In the genomic region with DNA sequence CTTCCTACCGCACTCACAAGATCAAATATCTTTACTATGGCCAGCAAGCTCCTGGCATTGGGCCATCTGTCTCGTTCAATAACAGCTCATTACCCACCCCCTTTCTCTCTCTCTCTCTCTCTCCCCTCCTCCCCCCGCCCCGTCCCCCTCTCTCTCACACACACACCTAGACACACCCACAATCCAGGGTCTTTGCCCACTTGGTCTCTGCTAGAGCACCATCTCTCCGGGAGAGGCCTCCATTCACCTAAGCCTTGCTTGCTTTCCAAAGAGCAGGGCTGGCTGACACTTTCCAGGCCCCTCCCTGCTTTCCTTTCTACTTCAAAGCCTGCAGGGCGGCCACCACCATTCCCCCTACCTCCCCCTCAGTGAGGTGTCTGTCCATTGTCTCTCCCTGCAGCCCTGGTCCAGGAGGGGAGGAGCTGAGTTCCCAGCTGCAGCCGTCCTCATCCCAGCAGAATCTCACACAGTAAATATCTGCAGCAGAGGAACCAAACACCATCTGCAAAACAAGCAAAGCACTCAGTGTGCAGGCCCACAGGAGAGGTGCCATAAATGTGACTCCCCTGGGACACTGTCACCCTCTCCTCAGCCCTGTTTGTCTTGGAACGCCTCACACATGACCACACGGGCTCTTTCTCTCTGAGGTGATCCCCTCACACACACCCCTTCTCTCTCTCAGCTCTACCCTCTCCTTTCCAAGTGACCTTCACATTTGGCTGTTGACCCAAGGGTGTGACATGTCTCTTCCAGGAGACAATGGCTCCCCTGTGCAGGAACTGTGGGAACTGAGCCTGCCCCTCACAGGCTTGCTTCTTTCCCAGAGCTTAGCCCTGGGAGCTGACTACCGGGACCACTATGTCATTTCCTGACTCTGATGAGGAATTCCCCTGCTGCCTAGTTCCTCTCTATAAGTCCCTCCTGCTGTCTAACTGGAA, we compare ENCODE assay signal across 8 mouse cellular contexts. TPM values are rescaled to one million over a fixed set of nuclear protein-coding genes. Genes with fewer than 3 reads are reported as not detected.
DNase-seq lines count a peak whose midpoint lies in the region; ATAC-seq and TF ChIP-seq lines count a peak whose summit lies in the region.

No protein-coding gene starts in this region.

- WGBS in cerebellum, adult 2 months, result 53% methylated on average over 10 of the region's 10 CpGs
- 4% methylated on average over 10 of the region's 10 CpGs for WGBS in embryonic facial prominence, embryonic 12.5 days
- WGBS in liver, adult 2 months, result 16% methylated on average over 10 of the region's 10 CpGs
- 1% methylated on average over 10 of the region's 10 CpGs for WGBS in neural tube, embryonic 11.5 days

- peaks cover 26% of the 10 kb centered on the region for H3K4me1 ChIP-seq in cerebellum, adult 2 months (ENCODE audit: control insufficient read depth, insufficient read depth, low read length)
- H3K4me1 ChIP-seq in embryonic facial prominence, embryonic 12.5 days, result peaks cover 39% of the 10 kb centered on the region
- H3K4me1 ChIP-seq in liver, adult 2 months (ENCODE audit: control insufficient read depth, insufficient read depth, low read length), result peaks cover 25% of the 10 kb centered on the region
- H3K4me1 ChIP-seq in neural tube, embryonic 11.5 days (ENCODE audit: control insufficient read depth, insufficient read depth, low read length), result peaks cover 28% of the 10 kb centered on the region; the same call in 1 of the 2 replicates

- H3K36me3 ChIP-seq in embryonic facial prominence, embryonic 12.5 days, result no peaks in the 10 kb centered on the region
- no peaks in the 10 kb centered on the region for H3K36me3 ChIP-seq in liver, adult 2 months (ENCODE audit: control insufficient read depth, insufficient read depth, low read length)
- no peaks in the 10 kb centered on the region for H3K36me3 ChIP-seq in neural tube, embryonic 11.5 days (ENCODE audit: control insufficient read depth, insufficient read depth, low read length)

- no peak overlapping the region; the same call in 1 of the 2 replicates for H3K9ac ChIP-seq in embryonic facial prominence, embryonic 12.5 days
- H3K9ac ChIP-seq in liver, adult 2 months (ENCODE audit: low read depth, low read length), result peak overlapping the region; percentile 10; the same call in 1 of the 2 replicates
- 0 out of 2 replicates have a peak overlapping the region, but pooled peaks have one; percentile 23 for H3K9ac ChIP-seq in neural tube, embryonic 11.5 days (ENCODE audit: low read length)

- no peak for TF ChIP-seq CTCF in cerebellum, adult 2 months (IDR thresholded peaks at IDR 0.05; ENCODE audit: borderline replicate concordance, insufficient read depth, low read depth, low read length)
- no peak for TF ChIP-seq CTCF in liver, adult 2 months (IDR thresholded peaks at IDR 0.05; ENCODE audit: low read depth, low read length)

- no peak for DNase-seq in cerebellum, adult 2 months
- DNase-seq in cerebellum, postnatal 36 days, result no peak
- peak; percentile 61 to 69 for DNase-seq in heart, postnatal 14 days
- no peak for DNase-seq in liver, adult 2 months (ENCODE audit: extremely low read depth, low read depth, low spot score)
- DNase-seq in neural tube, embryonic 11.5 days (ENCODE audit: low spot score), result peak; percentile 64
- no peak for DNase-seq in right cerebral cortex, postnatal 14 days
- DNase-seq in right cerebral cortex, adult 2 months (ENCODE audit: low spot score in 2 of 2), result no peak

- H3K27ac ChIP-seq in cerebellum, adult 2 months (ENCODE audit: insufficient read depth, low read length), result peak overlapping the region; percentile 42; the same call in 1 of the 2 replicates
- H3K27ac ChIP-seq in embryonic facial prominence, embryonic 12.5 days, result peak overlapping the region; percentile 88
- H3K27ac ChIP-seq in liver, adult 2 months (replicated peaks; ENCODE audit: insufficient read depth, low read depth, low read length), result peak overlapping the region; percentile 71
- peak overlapping the region; percentile 81 for H3K27ac ChIP-seq in neural tube, embryonic 11.5 days (ENCODE audit: low read depth, low read length)

- no peaks in the 10 kb centered on the region for H3K27me3 ChIP-seq in cerebellum, adult 2 months (ENCODE audit: control insufficient read depth, insufficient read depth, low read length)
- H3K27me3 ChIP-seq in embryonic facial prominence, embryonic 12.5 days, result no peaks in the 10 kb centered on the region
- no peaks in the 10 kb centered on the region for H3K27me3 ChIP-seq in liver, adult 2 months (ENCODE audit: control insufficient read depth, insufficient read depth, low read length)
- H3K27me3 ChIP-seq in neural tube, embryonic 11.5 days (ENCODE audit: control insufficient read depth, insufficient read depth, low read length), result no peaks in the 10 kb centered on the region

- ATAC-seq in embryonic facial prominence, embryonic 12.5 days (ENCODE audit: insufficient number of reproducible peaks, insufficient read depth, low FRiP score, low TSS enrichment), result peak; percentile 68
- 0 out of 2 replicates have a peak, but pooled peaks have one; percentile 53 for ATAC-seq in neural tube, embryonic 11.5 days (ENCODE audit: insufficient read depth, low FRiP score, low TSS enrichment)

- intact Hi-C loops in heart, postnatal 14 days (cut with DNase I), result no loop called here

- no peaks in the 10 kb centered on the region for H3K9me3 ChIP-seq in embryonic facial prominence, embryonic 12.5 days
- no peaks in the 10 kb centered on the region for H3K9me3 ChIP-seq in neural tube, embryonic 11.5 days (ENCODE audit: control insufficient read depth, low read length)

- no peaks in the 10 kb centered on the region for H3K79me2 ChIP-seq in liver, adult 2 months (ENCODE audit: control insufficient read depth, insufficient read depth, low read length)

- H3K4me2 ChIP-seq in embryonic facial prominence, embryonic 12.5 days (replicated peaks), result peak overlapping the region; percentile 16; the same call in 1 of the 2 replicates
- no peak overlapping the region for H3K4me2 ChIP-seq in neural tube, embryonic 11.5 days (ENCODE audit: low read depth)

- TF ChIP-seq POLR2A in cerebellum, adult 2 months (IDR thresholded peaks at IDR 0.05; ENCODE audit: borderline replicate concordance, insufficient read depth, low read length), result no peak
- no peak for TF ChIP-seq POLR2A in liver, adult 2 months (IDR thresholded peaks at IDR 0.05; ENCODE audit: extremely low read depth, insufficient read depth, low read length)

- H3K4me3 ChIP-seq in cerebellum, adult 2 months (replicated peaks; ENCODE audit: insufficient read depth, low read depth, low read length), result no peak overlapping the region
- no peak overlapping the region for H3K4me3 ChIP-seq in embryonic facial prominence, embryonic 12.5 days
- H3K4me3 ChIP-seq in liver, adult 2 months (ENCODE audit: insufficient read depth, low read depth, low read length), result no peak overlapping the region
- no peak overlapping the region for H3K4me3 ChIP-seq in neural tube, embryonic 11.5 days (ENCODE audit: low read depth, low read length)

RNA-seq across cellular contexts. Expression of gene Fgr, which starts 14.9 kb away (rescaled TPM):
- polyA plus RNA-seq in cerebellum, adult 2 months (2012; rRNA removed), result 0.32 and 0.38 TPM in 2 replicates
- polyA plus RNA-seq in embryonic facial prominence, embryonic 12.5 days (2016; fragmentation: Nextera tagmentation; extraction: Ambion mirVana), result 0.29 and 0.39 TPM in 2 replicates
- total RNA-seq in heart, postnatal 14 days (2021), result under 1 TPM; 0.43 to 0.49 TPM
- 1.2 and 1.3 TPM in 2 replicates for total RNA-seq in liver, adult 2 months (2014; rRNA removed)
- 0.86 and 1.6 TPM in 2 replicates for polyA plus RNA-seq in liver, adult 2 months (2012; rRNA removed)
- 0.09 and 0.24 TPM in 2 replicates for polyA plus RNA-seq in neural tube, embryonic 11.5 days (2014; fragmentation: Nextera tagmentation; extraction: Ambion mirVana)

RNA-seq across cellular contexts. Expression of gene Fam76a, which starts 36.7 kb away (rescaled TPM):
- polyA plus RNA-seq in cerebellum, adult 2 months (2012; rRNA removed), result 30.0 and 30.5 TPM in 2 replicates
- polyA plus RNA-seq in embryonic facial prominence, embryonic 12.5 days (2016; fragmentation: Nextera tagmentation; extraction: Ambion mirVana), result 37.7 and 40.9 TPM in 2 replicates
- 10 to 100 TPM; 33.2 to 40.1 TPM for total RNA-seq in heart, postnatal 14 days (2021)
- 11.3 and 11.6 TPM in 2 replicates for total RNA-seq in liver, adult 2 months (2014; rRNA removed)
- 4.9 and 5.8 TPM in 2 replicates for polyA plus RNA-seq in liver, adult 2 months (2012; rRNA removed)
- 28.2 and 28.4 TPM in 2 replicates for polyA plus RNA-seq in neural tube, embryonic 11.5 days (2014; fragmentation: Nextera tagmentation; extraction: Ambion mirVana)

RNA-seq across cellular contexts. Expression of gene Ahdc1, which starts 52.0 kb away (rescaled TPM):
- polyA plus RNA-seq in cerebellum, adult 2 months (2012; rRNA removed), result 30.8 and 34.3 TPM in 2 replicates
- 12.7 and 14.6 TPM in 2 replicates for polyA plus RNA-seq in embryonic facial prominence, embryonic 12.5 days (2016; fragmentation: Nextera tagmentation; extraction: Ambion mirVana)
- total RNA-seq in heart, postnatal 14 days (2021), result 10 to 100 TPM; 55.2 to 59.1 TPM
- 2.4 and 4.1 TPM in 2 replicates for total RNA-seq in liver, adult 2 months (2014; rRNA removed)
- polyA plus RNA-seq in liver, adult 2 months (2012; rRNA removed), result 8.7 and 8.8 TPM in 2 replicates
- polyA plus RNA-seq in neural tube, embryonic 11.5 days (2014; fragmentation: Nextera tagmentation; extraction: Ambion mirVana), result 6.1 and 7.2 TPM in 2 replicates

Comparison
In these comparisons a context has a peak if more than half of its experiments do, and no peak if none do; other contexts are left out.
1. DNase-seq: peak in heart, postnatal 14 days (2 of 2) and neural tube, embryonic 11.5 days (single experiment); none in cerebellum, adult 2 months (0 of 2), cerebellum, postnatal 36 days (0 of 2), liver, adult 2 months (single experiment), right cerebral cortex, postnatal 14 days (single experiment) and right cerebral cortex, adult 2 months (0 of 2).
2. Peak in every context shown above with its lines, with median percentiles within 50 percentile points of each other: H3K27ac ChIP-seq.